Mouse (Mus musculus) bone marrow, adult 2 months (tissue): Measurements from ENCODE around the gene Mrpl58.

Experiments
- CTCF ChIP-seq: fragments of 200-500 bp; IDR thresholded peaks from 2 replicates; pipeline ENCODE4 v1.5.1; 2011; ENCODE audit warnings: low read length, control low read depth; ENCODE audit not compliant: control insufficient read depth, insufficient read depth
- POLR2A ChIP-seq: fragments of 200-500 bp; IDR thresholded peaks from 2 replicates; pipeline ENCODE4 v1.6.1; 2011; ENCODE audit warnings: low read depth, mild to moderate bottlenecking, control low read depth, low read length, borderline replicate concordance; ENCODE audit not compliant: control insufficient read depth

- TF ChIP-seq CTCF, result no peak
- TF ChIP-seq POLR2A, result no peak
These were observed 4.8 kb downstream of the Mrpl58 start for GRCm38 (mm10) chr11:115408266-115408920.
